Mouse (Mus musculus) limb, embryonic 15.5 days (tissue): Measurements from ENCODE around the gene Znrf4. TPM values are rescaled to one million over a fixed set of nuclear protein-coding genes. Genes with fewer than 3 reads are reported as not detected.

ENCODE experiments used
- ATAC-seq: fragments of 200-750 bp; cut with Nextera tagmentation; 2 replicates; pipeline ENCODE4 v1.8.0; 2017; ENCODE audit warnings: low read depth, moderate TSS enrichment; ENCODE audit not compliant: insufficient number of reproducible peaks, low FRiP score, low TSS enrichment
- H3K27ac ChIP-seq: fragments of 300-500 bp; sonication (generic); 2 replicates; pipeline ENCODE4 v1.5.1; 2015; ENCODE audit warnings: moderate library complexity, mild to moderate bottlenecking, inconsistent platforms
- H3K27me3 ChIP-seq: fragments of 300-500 bp; sonication (generic); 2 replicates; pipeline ENCODE4 v1.6.1; 2015; ENCODE audit warnings: inconsistent platforms
- H3K36me3 ChIP-seq: fragments of 300-500 bp; sonication (generic); 2 replicates; pipeline ENCODE4 v1.6.1; 2015; ENCODE audit warnings: inconsistent platforms
- H3K4me1 ChIP-seq: fragments of 300-500 bp; sonication (generic); 2 replicates; pipeline ENCODE4 v1.6.1; 2015; ENCODE audit warnings: inconsistent platforms
- H3K4me2 ChIP-seq: fragments of 300-500 bp; sonication (generic); 2 replicates; pipeline ENCODE4 v1.6.1; 2015; ENCODE audit warnings: mild to moderate bottlenecking, inconsistent platforms
- H3K4me3 ChIP-seq: fragments of 300-500 bp; sonication (generic); 2 replicates; pipeline ENCODE4 v1.5.1; 2015; ENCODE audit warnings: mild to moderate bottlenecking, inconsistent platforms
- H3K9ac ChIP-seq: fragments of 300-500 bp; sonication (generic); 2 replicates; pipeline ENCODE4 v1.6.1; 2015; ENCODE audit warnings: inconsistent platforms
- H3K9me3 ChIP-seq: fragments of 300-500 bp; sonication (generic); 2 replicates; pipeline ENCODE4 v1.6.1; 2016; ENCODE audit warnings: inconsistent platforms
- WGBS: fragments of 180-500 bp; shearing (Covaris S2); methylation state at CpG from one replicate; pipeline ENCODE4 v1.1.7; 2015; 5-methylcytosine and 5-hydroxymethylcytosine counted together
- polyA plus RNA-seq: library from polyadenylated mRNA; unstranded; fragments of >200 nt; fragmentation: Nextera tagmentation; extraction: Ambion mirVana; gene quantifications from 2 replicates; pipeline ENCODE4 v1.2.1, GENCODE M21; 2015

Znrf4 gene
- polyA plus RNA-seq, 1 experiment from 2014 or later = not detected

GRCm38 (mm10) chr17:56547116-56547845 is 35.0 kb upstream of the Znrf4 start:
- Histone ChIP-seq H3K4me1 (peaks cover 6% of the 10 kb centered on the region; the same call in 1 of the 2 replicates), H3K27ac (no peak overlapping the region), H3K9ac (no peak overlapping the region), H3K4me2 (no peak overlapping the region), H3K9me3 (no peaks in the 10 kb centered on the region), H3K27me3 (no peaks in the 10 kb centered on the region), H3K4me3 (no peak overlapping the region), H3K36me3 (no peaks in the 10 kb centered on the region)
- 71% methylated on average over 17 of the region's 17 CpGs for WGBS
- no peak for ATAC-seq

DNA sequence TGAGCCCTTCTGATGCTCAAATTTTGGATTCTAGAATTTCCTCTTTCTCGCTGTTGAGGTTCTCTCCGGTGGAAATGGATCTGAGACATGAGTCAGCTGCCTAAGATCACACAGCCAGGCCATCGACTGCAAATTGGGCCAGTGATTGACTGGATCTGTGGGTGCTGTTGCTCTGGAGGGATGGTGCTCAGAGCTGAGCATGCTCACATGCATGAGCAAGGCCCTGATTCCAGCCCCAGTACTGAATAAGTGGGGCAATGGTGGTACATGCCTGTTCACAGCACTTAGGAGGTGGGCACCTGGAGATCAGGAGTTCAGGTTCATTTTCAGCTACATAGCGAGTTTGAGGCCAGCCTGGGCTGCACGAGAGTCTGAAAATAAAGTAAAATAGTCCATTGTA is 34.3 kb upstream of the Znrf4 start:
- Histone ChIP-seq H3K9me3 (no peaks in the 10 kb centered on the region), H3K27me3 (no peaks in the 10 kb centered on the region), H3K4me1 (peaks cover 6% of the 10 kb centered on the region; the same call in 1 of the 2 replicates), H3K36me3 (no peaks in the 10 kb centered on the region), H3K4me2 (no peak overlapping the region), H3K9ac (no peak overlapping the region), H3K27ac (no peak overlapping the region), H3K4me3 (no peak overlapping the region)
- WGBS = 74% methylated on average over 5 of the region's 5 CpGs
- ATAC-seq = no peak

DNA sequence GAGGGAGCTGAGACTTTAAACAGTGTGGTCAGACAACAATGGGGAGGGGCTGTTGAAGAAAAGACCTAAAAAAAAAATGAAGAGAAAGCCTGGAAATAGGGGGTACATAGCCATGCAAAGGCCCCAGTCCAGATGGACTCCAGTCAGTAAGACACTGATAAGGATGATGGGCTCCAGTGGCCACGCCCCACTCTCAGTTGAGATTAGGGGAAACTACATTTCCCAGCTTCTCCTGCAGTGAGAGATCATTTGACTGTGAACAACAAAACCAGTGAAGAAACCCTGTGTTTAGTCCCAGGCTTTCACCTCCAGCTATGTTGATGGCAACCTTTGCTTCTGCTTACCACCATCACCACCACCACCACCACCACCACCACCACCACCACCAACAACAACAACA is 33.7 kb upstream of the Znrf4 start:
- Histone ChIP-seq H3K9ac (no peak overlapping the region), H3K4me2 (no peak overlapping the region), H3K4me3 (no peak overlapping the region), H3K9me3 (no peaks in the 10 kb centered on the region), H3K36me3 (no peaks in the 10 kb centered on the region), H3K4me1 (peaks cover 4% of the 10 kb centered on the region; the same call in 1 of the 2 replicates), H3K27me3 (no peaks in the 10 kb centered on the region), H3K27ac (no peak overlapping the region)
- 75% methylated on average over 1 of the region's 1 CpGs for WGBS
- no peak for ATAC-seq

DNA sequence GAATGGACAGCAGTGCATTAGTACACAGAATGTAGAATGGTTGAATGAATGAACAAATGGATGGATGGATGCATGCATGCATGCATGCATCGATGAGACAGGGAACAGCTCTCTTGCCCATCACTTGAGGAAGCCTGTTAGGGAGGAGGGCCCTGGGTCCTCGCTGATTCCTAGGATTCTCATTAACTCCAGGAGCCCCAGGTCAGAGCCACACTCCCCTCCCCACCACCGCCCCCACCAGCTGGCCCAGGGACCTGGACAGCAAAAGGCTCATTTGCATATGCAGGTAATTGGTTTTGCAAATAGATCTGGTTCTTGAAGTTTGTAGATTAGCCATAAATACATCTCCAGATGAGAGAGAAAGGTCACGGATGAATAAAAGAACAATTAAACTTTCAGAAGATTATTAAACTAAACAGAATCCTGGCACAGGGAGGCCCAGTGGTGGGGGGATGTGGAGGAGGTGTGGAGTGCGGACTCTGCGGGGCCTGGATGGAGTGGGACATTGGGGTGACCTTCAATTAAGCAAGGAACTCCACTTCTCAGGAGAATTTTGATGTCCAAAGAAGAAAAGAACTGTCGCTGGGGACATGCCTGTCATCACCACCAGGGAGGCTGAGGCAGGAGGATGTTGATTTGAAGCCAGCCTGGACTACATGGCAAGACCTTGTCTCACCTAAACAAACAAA is 32.6 kb upstream of the Znrf4 start:
- Histone ChIP-seq H3K36me3 (no peaks in the 10 kb centered on the region), H3K27ac (no peak overlapping the region), H3K4me1 (peaks cover 3% of the 10 kb centered on the region; the same call in 1 of the 2 replicates), H3K4me3 (no peak overlapping the region), H3K27me3 (no peaks in the 10 kb centered on the region), H3K9ac (no peak overlapping the region), H3K9me3 (no peaks in the 10 kb centered on the region), H3K4me2 (no peak overlapping the region)
- no peak for ATAC-seq
- 81% methylated on average over 7 of the region's 7 CpGs for WGBS

GRCm38 (mm10) chr17:56543684-56544224 is 31.5 kb upstream of the Znrf4 start:
- Histone ChIP-seq H3K4me3 (no peak overlapping the region), H3K4me2 (no peak overlapping the region), H3K27ac (no peak overlapping the region), H3K36me3 (no peaks in the 10 kb centered on the region), H3K9ac (no peak overlapping the region), H3K4me1 (peaks cover 3% of the 10 kb centered on the region; the same call in 1 of the 2 replicates), H3K9me3 (no peaks in the 10 kb centered on the region), H3K27me3 (no peaks in the 10 kb centered on the region)
- ATAC-seq = no peak
- 78% methylated on average over 3 of the region's 3 CpGs for WGBS

DNA sequence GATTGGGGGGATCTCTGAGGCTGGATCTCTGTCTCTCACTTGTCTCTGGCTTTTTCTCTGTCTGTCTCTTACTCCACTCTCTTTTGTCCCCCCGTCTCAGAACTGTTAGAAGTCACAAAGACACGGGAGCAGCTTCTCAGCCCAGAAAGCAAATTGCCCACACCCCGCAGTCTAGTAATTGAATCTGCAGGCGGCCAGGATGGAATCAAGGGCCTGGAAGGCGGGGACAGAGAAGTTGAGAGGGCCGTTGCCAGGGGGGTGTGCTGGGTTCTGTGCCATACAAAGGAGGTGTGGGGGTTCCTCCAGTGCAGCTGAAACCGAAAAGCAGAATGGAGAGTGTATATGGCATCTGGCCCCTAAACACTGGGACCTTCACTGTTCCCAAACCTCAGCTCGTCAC is 30.5 kb upstream of the Znrf4 start:
- Histone ChIP-seq H3K9me3 (no peaks in the 10 kb centered on the region), H3K4me1 (peaks cover 3% of the 10 kb centered on the region; the same call in 1 of the 2 replicates), H3K27me3 (no peaks in the 10 kb centered on the region), H3K9ac (no peak overlapping the region), H3K4me3 (no peak overlapping the region), H3K4me2 (no peak overlapping the region), H3K36me3 (no peaks in the 10 kb centered on the region), H3K27ac (no peak overlapping the region)
- no peak for ATAC-seq
- WGBS = 41% methylated on average over 8 of the region's 8 CpGs

DNA sequence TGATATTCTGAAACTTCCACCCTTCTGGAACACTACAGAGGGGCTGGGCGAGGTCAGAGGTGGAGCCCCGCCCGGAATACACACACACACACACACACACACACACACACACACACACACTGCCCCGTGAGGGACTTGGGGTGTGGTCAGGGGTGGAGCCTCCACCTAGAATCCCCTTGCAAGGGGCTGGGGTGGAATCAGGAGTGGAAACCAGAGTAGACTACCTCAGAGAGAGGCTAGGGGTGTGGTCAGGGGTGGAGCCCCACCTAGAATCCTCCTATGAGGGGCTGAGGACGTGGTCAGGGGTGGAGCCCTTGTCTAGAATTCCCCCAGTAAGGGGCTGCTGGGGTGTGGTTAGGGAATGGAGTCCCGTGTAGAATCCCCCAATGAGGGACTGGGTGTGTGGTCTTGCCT is 28.3 kb upstream of the Znrf4 start:
- peak; percentile 50 for ATAC-seq
- H3K27me3 ChIP-seq = no peaks in the 10 kb centered on the region
- H3K4me2 ChIP-seq = no peak overlapping the region
- WGBS = 29% methylated on average over 6 of the region's 6 CpGs
- H3K9me3 ChIP-seq = no peaks in the 10 kb centered on the region
- no peak overlapping the region for H3K9ac ChIP-seq
- H3K27ac ChIP-seq = no peak overlapping the region
- H3K36me3 ChIP-seq = no peaks in the 10 kb centered on the region
- H3K4me3 ChIP-seq = no peak overlapping the region
- H3K4me1 ChIP-seq = no peaks in the 10 kb centered on the region

- 44% methylated on average over 8 of the region's 8 CpGs for WGBS
- no peak for ATAC-seq
These were observed 25.7 kb upstream of the Znrf4 start for GRCm38 (mm10) chr17:56537912-56538311.

GRCm38 (mm10) chr17:56536874-56537273 is 24.6 kb upstream of the Znrf4 start:
- Histone ChIP-seq H3K9ac (no peak overlapping the region), H3K4me2 (no peak overlapping the region), H3K4me3 (no peak overlapping the region), H3K27me3 (no peaks in the 10 kb centered on the region), H3K4me1 (no peaks in the 10 kb centered on the region), H3K9me3 (no peaks in the 10 kb centered on the region), H3K27ac (no peak overlapping the region), H3K36me3 (no peaks in the 10 kb centered on the region)
- ATAC-seq = no peak
- WGBS = 79% methylated on average over 3 of the region's 3 CpGs

More at GRCm38 (mm10) chr17:56537912-56538311, 25.7 kb upstream of the Znrf4 start:
- Histone ChIP-seq H3K9me3 (no peaks in the 10 kb centered on the region), H3K4me1 (no peaks in the 10 kb centered on the region), H3K27ac (no peak overlapping the region), H3K36me3 (no peaks in the 10 kb centered on the region), H3K27me3 (no peaks in the 10 kb centered on the region), H3K9ac (no peak overlapping the region), H3K4me2 (no peak overlapping the region), H3K4me3 (no peak overlapping the region)

GRCm38 (mm10) chr17:56536192-56536591 is 24.0 kb upstream of the Znrf4 start:
- no peak overlapping the region for H3K4me3 ChIP-seq
- no peak for ATAC-seq
- H3K27me3 ChIP-seq = no peaks in the 10 kb centered on the region
- no peaks in the 10 kb centered on the region for H3K9me3 ChIP-seq
- H3K4me2 ChIP-seq = no peak overlapping the region
- 77% methylated on average over 14 of the region's 14 CpGs for WGBS
- H3K27ac ChIP-seq = no peak overlapping the region
- H3K4me1 ChIP-seq = no peaks in the 10 kb centered on the region
- no peaks in the 10 kb centered on the region for H3K36me3 ChIP-seq
- H3K9ac ChIP-seq = no peak overlapping the region

DNA sequence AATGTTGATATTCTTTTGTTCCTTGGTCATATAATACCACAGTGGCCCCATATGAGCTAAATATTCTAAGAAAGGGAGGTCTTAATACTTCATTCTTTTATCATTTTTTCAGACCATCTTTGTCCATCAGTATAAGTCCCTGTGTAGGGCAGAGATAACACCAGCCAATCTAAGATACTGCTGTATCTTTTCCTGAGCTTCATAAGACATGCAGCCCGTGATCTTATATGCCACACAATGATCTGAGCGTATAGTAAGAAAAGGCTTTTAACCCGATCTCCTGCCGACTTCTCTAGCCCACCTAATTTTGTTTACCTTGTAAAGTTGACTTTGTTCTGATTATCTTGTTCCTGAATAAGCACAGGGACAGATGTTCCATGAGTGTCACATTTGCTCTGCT is 12.7 kb upstream of the Znrf4 start:
- Histone ChIP-seq H3K36me3 (no peaks in the 10 kb centered on the region), H3K9ac (no peak overlapping the region), H3K27ac (no peak overlapping the region), H3K4me3 (no peak overlapping the region), H3K27me3 (no peaks in the 10 kb centered on the region), H3K9me3 (no peaks in the 10 kb centered on the region), H3K4me2 (no peak overlapping the region), H3K4me1 (no peaks in the 10 kb centered on the region)
- 70% methylated on average over 4 of the region's 4 CpGs for WGBS
- no peak for ATAC-seq

- no peaks in the 10 kb centered on the region for H3K9me3 ChIP-seq
- H3K36me3 ChIP-seq = no peaks in the 10 kb centered on the region
- no peak overlapping the region for H3K4me3 ChIP-seq
- H3K4me1 ChIP-seq = no peaks in the 10 kb centered on the region
- no peak overlapping the region for H3K4me2 ChIP-seq
- no peak for ATAC-seq
- H3K27me3 ChIP-seq = no peaks in the 10 kb centered on the region
- H3K27ac ChIP-seq = no peak overlapping the region
- WGBS = 21% methylated on average over 1 of the region's 1 CpGs
- H3K9ac ChIP-seq = no peak overlapping the region
These were observed 10.5 kb upstream of the Znrf4 start for GRCm38 (mm10) chr17:56522744-56523143.
